Mouse (Mus musculus): ENCODE data around the gene Rab11a.
"Not testable (repeated sequence)": the region's sequence is repeated elsewhere in the genome, so short reads cannot be mapped to it uniquely, and the experiment has no call there.

Gene Rab11a

GRCm38 (mm10) chr9:64739001-64739400, 1.4 kb upstream of the Rab11a start:
- no peak for DNase-seq

- DNase-seq = peak; percentile 69
Measured at GRCm38 (mm10) chr9:64736639-64737405, 736 bp downstream of the Rab11a start.

GRCm38 (mm10) chr9:64736076-64736638, 1.4 kb downstream of the Rab11a start:
- DNase-seq = no peak

GRCm38 (mm10) chr9:64734992-64735391, 2.6 kb downstream of the Rab11a start:
- not testable (repeated sequence) for DNase-seq

- no peak for DNase-seq
Measured at GRCm38 (mm10) chr9:64734166-64734565, 3.4 kb downstream of the Rab11a start.

GRCm38 (mm10) chr9:64731029-64731560, 6.5 kb downstream of the Rab11a start:
- no peak for DNase-seq

- DNase-seq = no peak
Measured at GRCm38 (mm10) chr9:64726454-64726853, 11.1 kb downstream of the Rab11a start.

- DNase-seq = no peak
Measured at GRCm38 (mm10) chr9:64719526-64720163, 17.9 kb downstream of the Rab11a start.

- not testable (repeated sequence) for DNase-seq
Measured at GRCm38 (mm10) chr9:64710291-64710690, 27.3 kb downstream of the Rab11a start.

GRCm38 (mm10) chr9:64704073-64704840, 33.3 kb downstream of the Rab11a start:
- DNase-seq = no peak

GRCm38 (mm10) chr9:64703420-64703965, 34.1 kb downstream of the Rab11a start:
- DNase-seq = no peak

- no peak for DNase-seq
Measured at GRCm38 (mm10) chr9:64702937-64703336, 34.6 kb downstream of the Rab11a start.

GRCm38 (mm10) chr9:64702391-64702790, 35.2 kb downstream of the Rab11a start:
- DNase-seq = no peak

- no peak for DNase-seq
Measured at GRCm38 (mm10) chr9:64701651-64702050, 35.9 kb downstream of the Rab11a start.

- DNase-seq = peak; percentile 58
Measured at GRCm38 (mm10) chr9:64700451-64701311, 36.9 kb downstream of the Rab11a start.

GRCm38 (mm10) chr9:64698586-64698985, 39.0 kb downstream of the Rab11a start:
- no peak for DNase-seq

GRCm38 (mm10) chr9:64697677-64698076, 39.9 kb downstream of the Rab11a start:
- DNase-seq = no peak

GRCm38 (mm10) chr9:64697006-64697405, 40.6 kb downstream of the Rab11a start:
- DNase-seq = no peak

GRCm38 (mm10) chr9:64696404-64696803, 41.2 kb downstream of the Rab11a start:
- DNase-seq = no peak

GRCm38 (mm10) chr9:64695266-64695665, 42.3 kb downstream of the Rab11a start:
- no peak for DNase-seq

GRCm38 (mm10) chr9:64693094-64693493, 44.5 kb downstream of the Rab11a start:
- DNase-seq = no peak

GRCm38 (mm10) chr9:64691176-64691575, 46.4 kb downstream of the Rab11a start:
- DNase-seq = peak; percentile 62
